Mouse (Mus musculus) ES-Bruce4 (cell line): ENCODE measurements at regions not wholly inside any gene's neighbourhood (a gene's known extent, or its start where the extent isn't known, plus 50 kb on each side); places are given as distances from the start of the nearest gene placed in this dataset.

Experiments used
- CTCF ChIP-seq: IDR thresholded peaks from one replicate; pipeline ENCODE4 v1.8.1; 2011; ENCODE audit warnings: low read depth, low read length
- POLR2A ChIP-seq: IDR thresholded peaks from one replicate; pipeline ENCODE4 v1.8.1; 2011; ENCODE audit warnings: low read length; ENCODE audit not compliant: insufficient read depth

DNA sequence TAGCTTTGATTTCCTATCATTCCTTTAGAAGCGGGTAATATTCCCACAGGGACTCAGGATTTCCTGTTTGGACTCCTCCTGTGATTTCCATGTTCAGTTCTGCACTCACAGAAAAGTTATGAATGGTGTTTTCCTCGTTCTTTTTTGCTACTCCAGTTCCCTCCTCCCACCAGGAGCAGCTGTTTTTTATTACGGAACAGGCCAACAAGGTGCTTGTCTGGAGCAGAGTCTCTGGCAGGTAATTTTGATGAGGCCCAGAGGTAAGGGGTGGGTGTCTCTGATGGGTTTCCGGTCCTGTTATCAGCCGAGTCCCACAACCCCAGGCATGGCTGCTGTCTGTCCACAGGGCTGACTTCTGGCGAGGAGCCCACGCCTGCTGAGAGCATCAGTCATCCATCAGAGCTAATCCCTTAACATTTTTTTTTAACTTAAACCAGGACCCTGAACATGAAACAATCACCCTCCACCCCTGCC, 364.7 kb downstream of the Ets1 start:
- TF ChIP-seq CTCF = no peak
- TF ChIP-seq POLR2A = no peak
